Mouse (Mus musculus): ENCODE measurements around the gene Nrp1. TPM values are rescaled to one million over a fixed set of nuclear protein-coding genes. Genes with fewer than 3 reads are reported as not detected.

The Nrp1 gene
- total and polyA plus RNA-seq, 3 experiments, result 7.3 to 14.7 (median 11.9) TPM

- H3K79me2 ChIP-seq (replicated peaks; ENCODE audit: control insufficient read depth, extremely low read depth, insufficient read depth, poor library complexity, severe bottlenecking), result no peaks in the 10 kb centered on the region; the same call in 1 of the 2 replicates
- no peaks in the 10 kb centered on the region for H3K27me3 ChIP-seq (replicated peaks)
- no peak overlapping the region for H3K27ac ChIP-seq (ENCODE audit: insufficient read depth, low read depth)
- TF ChIP-seq USF2 (conservative IDR thresholded peaks at IDR 0.05; ENCODE audit: low read depth, low read length) (no peak), HCFC1 (IDR thresholded peaks at IDR 0.05; ENCODE audit: low read depth, low read length) (no peak), EP300 (IDR thresholded peaks at IDR 0.05; ENCODE audit: low read length) (no peak), NRF1 (IDR thresholded peaks at IDR 0.05; ENCODE audit: low read depth, low read length) (no peak), GABPA (IDR thresholded peaks at IDR 0.05; ENCODE audit: insufficient replicate concordance, low read depth, low read length) (no peak), CTCF (conservative IDR thresholded peaks at IDR 0.05 in 1 of 2, IDR thresholded peaks at IDR 0.05 in 1 of 2; ENCODE audit: low read depth in 2 of 2, low read length in 2 of 2) (no peak), E2F4 (IDR thresholded peaks at IDR 0.05; ENCODE audit: insufficient replicate concordance, low read depth, low read length) (no peak), NELFE (IDR thresholded peaks at IDR 0.05; ENCODE audit: low read depth, low read length) (no peak), CHD2 (IDR thresholded peaks at IDR 0.05; ENCODE audit: low read length) (no peak), CHD1 (IDR thresholded peaks at IDR 0.05; ENCODE audit: low read depth, low read length) (no peak), MAZ (IDR thresholded peaks at IDR 0.05; ENCODE audit: low read depth, low read length) (no peak), SIN3A (IDR thresholded peaks at IDR 0.05; ENCODE audit: low read length) (no peak), TCF12 (IDR thresholded peaks at IDR 0.05; ENCODE audit: low read depth, low read length) (no peak), JUN (IDR thresholded peaks at IDR 0.05; ENCODE audit: insufficient read depth, low read depth, low read length) (no peak), MEF2A (IDR thresholded peaks at IDR 0.05; ENCODE audit: borderline replicate concordance, low read depth, low read length) (no peak)
- in situ Hi-C loops (cut with MboI; ENCODE audit: low pct_ligation_motif_present, low pct_unique_long_range_greater_than_20kb, low sequenced_read_pairs) (loop anchor here (10.0 to 25.0 kb wide), 3 partner anchors 529 to 906 kb away; no protein-coding TSS in a partner anchor), dilution Hi-C loops (cut with MboI; ENCODE audit: extremely low pct_ligation_motif_present, extremely low pct_unique_long_range_greater_than_20kb, low sequenced_read_pairs) (no loop called here)
- no peak overlapping the region for H3K9ac ChIP-seq (ENCODE audit: insufficient read depth, low read depth)
- peaks cover 4 to 26% of the 10 kb centered on the region in 2 experiments for H3K36me3 ChIP-seq (replicated peaks in 1 of 2; ENCODE audit: control insufficient read depth in 1 of 2, insufficient read depth in 1 of 2, low read length in 1 of 2)
- H3K4me2 ChIP-seq (ENCODE audit: insufficient read depth, low read depth, poor library complexity, severe bottlenecking), result no peak overlapping the region
- H3K4me1 ChIP-seq (ENCODE audit: control insufficient read depth in 1 of 2, insufficient read depth in 2 of 2), result peaks cover 11 to 44% of the 10 kb centered on the region in 2 experiments
- no peaks in the 10 kb centered on the region for H3K9me3 ChIP-seq (replicated peaks; ENCODE audit: low read length)
- H3K4me3 ChIP-seq (replicated peaks in 1 of 3; ENCODE audit: low read depth in 2 of 3, low read length in 2 of 3, poor library complexity in 1 of 3), result no peak overlapping the region
- no peak for DNase-seq (ENCODE audit: extremely low read depth)
These were observed 135.4 kb downstream of the Nrp1 start for GRCm38 (mm10) chr8:128493801-128494200.

GRCm38 (mm10) chr8:128498836-128499235 is 140.4 kb downstream of the Nrp1 start:
- H3K4me1 ChIP-seq (ENCODE audit: control insufficient read depth in 1 of 2, insufficient read depth in 2 of 2), result peaks cover 17 to 31% of the 10 kb centered on the region in 2 experiments
- H3K36me3 ChIP-seq (replicated peaks in 1 of 2; ENCODE audit: control insufficient read depth in 1 of 2, insufficient read depth in 1 of 2, low read length in 1 of 2), result peaks cover 0 to 33% of the 10 kb centered on the region in 2 experiments
- H3K9ac ChIP-seq (ENCODE audit: insufficient read depth, low read depth), result no peak overlapping the region
- H3K4me2 ChIP-seq (ENCODE audit: insufficient read depth, low read depth, poor library complexity, severe bottlenecking), result no peak overlapping the region
- no peaks in the 10 kb centered on the region for H3K27me3 ChIP-seq (replicated peaks)
- DNase-seq (ENCODE audit: extremely low read depth), result no peak
- no peaks in the 10 kb centered on the region; the same call in 1 of the 2 replicates for H3K79me2 ChIP-seq (replicated peaks; ENCODE audit: control insufficient read depth, extremely low read depth, insufficient read depth, poor library complexity, severe bottlenecking)
- no peak overlapping the region for H3K4me3 ChIP-seq (replicated peaks in 1 of 3; ENCODE audit: low read depth in 2 of 3, low read length in 2 of 3, poor library complexity in 1 of 3)
- TF ChIP-seq JUN (IDR thresholded peaks at IDR 0.05; ENCODE audit: insufficient read depth, low read depth, low read length), result no peak
- TF ChIP-seq ZC3H11A (IDR thresholded peaks at IDR 0.05; ENCODE audit: low read depth, low read length), result no peak
- no peak for TF ChIP-seq CHD1 (IDR thresholded peaks at IDR 0.05; ENCODE audit: low read depth, low read length)
- TF ChIP-seq E2F4 (IDR thresholded peaks at IDR 0.05; ENCODE audit: insufficient replicate concordance, low read depth, low read length), result no peak
- no peak for TF ChIP-seq EP300 (IDR thresholded peaks at IDR 0.05; ENCODE audit: low read length)
- TF ChIP-seq ZMIZ1 (IDR thresholded peaks at IDR 0.05; ENCODE audit: low read depth, low read length), result no peak
- TF ChIP-seq UBTF (IDR thresholded peaks at IDR 0.05; ENCODE audit: low read depth, low read length), result no peak
- TF ChIP-seq CHD2 (IDR thresholded peaks at IDR 0.05; ENCODE audit: low read length), result no peak
- no peak for TF ChIP-seq JUND (conservative IDR thresholded peaks at IDR 0.05; ENCODE audit: low read depth, low read length)
- H3K27ac ChIP-seq (ENCODE audit: insufficient read depth, low read depth), result no peak overlapping the region
- dilution Hi-C loops (cut with MboI; ENCODE audit: extremely low pct_ligation_motif_present, extremely low pct_unique_long_range_greater_than_20kb, low sequenced_read_pairs) (no loop called here), in situ Hi-C loops (cut with MboI; ENCODE audit: low pct_ligation_motif_present, low pct_unique_long_range_greater_than_20kb, low sequenced_read_pairs) (loop anchor here (5.0 to 25.0 kb wide), 4 partner anchors 142 to 912 kb away; partner anchors contain the start of gene Nrp1)
- H3K9me3 ChIP-seq (replicated peaks; ENCODE audit: low read length), result no peaks in the 10 kb centered on the region

Data from CH12.LX (cell line).